10 mouse cellular contexts compared by ENCODE assay signal in the genomic region with DNA sequence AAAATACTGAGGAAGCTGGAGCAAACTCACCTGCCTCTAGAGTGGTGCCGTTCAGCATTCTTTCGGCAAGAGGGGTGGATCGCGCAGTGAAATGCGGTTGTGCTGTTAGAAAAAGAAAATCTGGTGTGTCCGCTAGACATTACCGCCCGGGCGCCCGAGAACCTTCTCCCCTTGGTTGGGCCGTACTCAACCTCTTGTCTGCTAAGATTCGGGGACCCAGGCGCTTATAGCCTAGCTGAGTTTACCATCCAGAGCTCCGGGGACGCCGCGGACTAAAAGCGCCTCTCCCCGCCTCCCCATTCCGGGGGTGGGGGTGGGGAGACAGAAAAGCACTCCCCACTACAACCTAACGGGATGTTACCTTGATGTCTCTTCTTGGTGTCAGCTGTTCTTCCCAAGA. TPM values are rescaled to one million over a fixed set of nuclear protein-coding genes. Genes with fewer than 3 reads are reported as not detected.
DNase-seq lines count a peak whose midpoint lies in the region; ATAC-seq and TF ChIP-seq lines count a peak whose summit lies in the region.
"Had no signal": no experiment of that assay in that cellular context is flagged by ENCODE, and none has a peak within 500 bp of the region (broad histone marks: within the 10 kb centered on the region; RNA-seq: fewer than 3 reads in every experiment).

No protein-coding gene starts in this region.

- no peak overlapping the region for H3K27ac ChIP-seq in gastrocnemius, adult 2 months
- H3K27ac ChIP-seq in forebrain, postnatal 0 days (ENCODE audit: low read depth, low read length): no peak overlapping the region
- H3K27ac ChIP-seq in liver, embryonic 16.5 days (ENCODE audit: low read length): no peak overlapping the region

- H3K4me3 ChIP-seq in gastrocnemius, adult 2 months: peak overlapping the region; percentile 26; the same call in 1 of the 2 replicates
- peak overlapping the region; percentile 36 for H3K4me3 ChIP-seq in forebrain, postnatal 0 days (ENCODE audit: low read depth, low read length)
- no peak overlapping the region; the same call in 1 of the 2 replicates for H3K4me3 ChIP-seq in liver, embryonic 16.5 days (ENCODE audit: low read depth, low read length)

- no peak for DNase-seq in gastrocnemius, adult 2 months
- DNase-seq in gastrocnemius, postnatal 36 days: no peak
- peak; percentile 40 to 47 for DNase-seq in B cell, adult 2 months
- no peak for DNase-seq in forebrain, postnatal 0 days
- DNase-seq in ovary, postnatal 10 days (ENCODE audit: low spot score): no peak
- no peak for DNase-seq in spleen, postnatal 10 days (ENCODE audit: low spot score in 2 of 2)
- DNase-seq: adrenal gland, postnatal 14 days; layer of hippocampus, postnatal 36 days had no signal

- H3K4me1 ChIP-seq in forebrain, postnatal 0 days (ENCODE audit: insufficient read depth): peaks cover 10% of the 10 kb centered on the region
- peaks cover 8% of the 10 kb centered on the region for H3K4me1 ChIP-seq in liver, embryonic 16.5 days (ENCODE audit: control insufficient read depth, low read depth, low read length)

- no peak for TF ChIP-seq CTCF in gastrocnemius, adult 2 months (IDR thresholded peaks at IDR 0.05)
- TF ChIP-seq CTCF in forebrain, postnatal 0 days (IDR thresholded peaks at IDR 0.05; ENCODE audit: low read depth): no peak

- WGBS in forebrain, postnatal 0 days: 1% methylated on average over 21 of the region's 21 CpGs
- 2% methylated on average over 21 of the region's 21 CpGs for WGBS in liver, embryonic 16.5 days (ENCODE audit: insufficient replicate concordance)

- no peaks in the 10 kb centered on the region; the same call in 1 of the 2 replicates for H3K36me3 ChIP-seq in forebrain, postnatal 0 days (ENCODE audit: insufficient read depth)
- H3K36me3 ChIP-seq in liver, embryonic 16.5 days (ENCODE audit: control insufficient read depth, insufficient read depth): no peaks in the 10 kb centered on the region

- peaks cover 45% of the 10 kb centered on the region for H3K27me3 ChIP-seq in forebrain, postnatal 0 days (ENCODE audit: insufficient read depth, low read length)
- H3K27me3 ChIP-seq in liver, embryonic 16.5 days (ENCODE audit: control insufficient read depth, insufficient read depth, low read depth, low read length): peaks cover 79% of the 10 kb centered on the region

- peak overlapping the region; percentile 41 for H3K4me2 ChIP-seq in forebrain, postnatal 0 days (ENCODE audit: low read depth)
- H3K4me2 ChIP-seq in liver, embryonic 16.5 days (ENCODE audit: low read depth, low read length): 0 out of 2 replicates have a peak overlapping the region, but pooled peaks have one; percentile 9

- H3K9ac ChIP-seq in forebrain, postnatal 0 days: 0 out of 2 replicates have a peak overlapping the region, but pooled peaks have one; percentile 22
- H3K9ac ChIP-seq in liver, embryonic 16.5 days (ENCODE audit: low read depth, low read length): no peak overlapping the region

- H3K9me3 ChIP-seq in forebrain, postnatal 0 days (ENCODE audit: low read length): no peaks in the 10 kb centered on the region
- H3K9me3 ChIP-seq in liver, embryonic 16.5 days (replicated peaks; ENCODE audit: control insufficient read depth, low read length): no peaks in the 10 kb centered on the region

- intact Hi-C loops in gastrocnemius, adult 2 months (cut with DNase I): no loop called here
- intact Hi-C loops in gastrocnemius, postnatal 36 days (cut with DNase I): no loop called here

- ATAC-seq in forebrain, postnatal 0 days: no peak
- ATAC-seq in liver, embryonic 16.5 days (ENCODE audit: low read depth): no peak
- ATAC-seq in CD4-positive, CD25-positive, alpha-beta regulatory T cell, adult 4 months: no peak

RNA-seq across cellular contexts. Expression of a gene that starts 1.2 kb away (rescaled TPM):
- not detected for total RNA-seq in gastrocnemius, adult 2 months (2021)
- total RNA-seq in gastrocnemius, postnatal 36 days (2021): not detected
- total RNA-seq in forebrain, postnatal 0 days (2014; rRNA removed): 19.1 and 30.9 TPM in 2 replicates
- 6.4 and 26.8 TPM in 2 replicates for polyA plus RNA-seq in forebrain, postnatal 0 days (2015; fragmentation: Nextera tagmentation; extraction: Ambion mirVana)
- 0.02 TPM in 1 of 2 replicates, not detected in the other for polyA plus RNA-seq in liver, embryonic 16.5 days (2015; fragmentation: Nextera tagmentation; extraction: Ambion mirVana)
- not detected for polyA plus RNA-seq in CD4-positive, CD25-positive, alpha-beta regulatory T cell, adult 4 months (2017; shearing (Covaris generic))

RNA-seq across cellular contexts. Expression of a gene that starts 9.5 kb away (rescaled TPM):
- 10 to 100 TPM; 14.6 to 15.6 TPM for total RNA-seq in gastrocnemius, adult 2 months (2021)
- total RNA-seq in gastrocnemius, postnatal 36 days (2021): 10 to 100 TPM; 11.2 to 18.4 TPM
- 33.0 and 37.4 TPM in 2 replicates for total RNA-seq in forebrain, postnatal 0 days (2014; rRNA removed)
- 41.9 and 45.8 TPM in 2 replicates for polyA plus RNA-seq in forebrain, postnatal 0 days (2015; fragmentation: Nextera tagmentation; extraction: Ambion mirVana)
- polyA plus RNA-seq in liver, embryonic 16.5 days (2015; fragmentation: Nextera tagmentation; extraction: Ambion mirVana): 8.7 and 11.8 TPM in 2 replicates
- polyA plus RNA-seq in CD4-positive, CD25-positive, alpha-beta regulatory T cell, adult 4 months (2017; shearing (Covaris generic)): 10 to 100 TPM in 1 of 2 experiments, 1 to 10 TPM in 1; 9.9 to 15.9 TPM

Comparison
In these comparisons a context has a peak if more than half of its experiments do, and no peak if none do; other contexts are left out.
1. DNase-seq: peak in B cell, adult 2 months (2 of 2); none in gastrocnemius, adult 2 months (single experiment), gastrocnemius, postnatal 36 days (0 of 2), forebrain, postnatal 0 days (single experiment), ovary, postnatal 10 days (single experiment) and spleen, postnatal 10 days (0 of 2).
2. RNA of a gene that starts 1.2 kb away (total RNA-seq): 19.1 to 30.9 TPM in forebrain, postnatal 0 days; not detected in gastrocnemius, adult 2 months and not detected in gastrocnemius, postnatal 36 days; every median in the first group is over 10 times any median in the second.